Mouse (Mus musculus): ENCODE measurements at regions not wholly inside any gene's neighbourhood (a gene's known extent, or its start where the extent isn't known, plus 50 kb on each side); places are given as distances from the start of the nearest gene placed in this dataset.

DNA sequence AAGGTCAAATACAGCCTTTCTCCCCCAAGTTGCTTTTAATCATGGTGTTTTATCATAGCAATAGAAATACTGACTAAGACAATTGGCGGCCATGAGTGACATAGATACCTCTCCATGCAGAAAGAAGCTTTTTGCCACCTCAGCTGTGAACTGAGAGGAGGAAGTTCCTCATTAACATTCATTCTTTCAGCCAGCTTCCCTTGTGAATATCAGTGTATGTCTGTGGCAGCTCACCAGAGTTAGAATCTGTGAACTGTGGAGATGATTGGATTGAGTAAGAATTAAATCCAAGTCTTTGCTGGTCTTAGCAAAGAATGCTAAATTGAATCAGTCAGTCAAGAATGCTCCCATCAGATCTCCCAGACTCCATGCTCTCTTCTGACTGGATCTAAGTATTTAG is 542.7 kb upstream of the Fbxo33 start:
- TF ChIP-seq POLR2A (IDR thresholded peaks at IDR 0.05; ENCODE audit: insufficient read length, low read depth) (no peak), MAX (IDR thresholded peaks at IDR 0.05; ENCODE audit: low read depth) (no peak), MYOD1 (IDR thresholded peaks at IDR 0.05; ENCODE audit: control insufficient read depth in 1 of 3, insufficient read length in 2 of 3, low read depth in 2 of 3) (no peak), MYOG (IDR thresholded peaks at IDR 0.05; ENCODE audit: control insufficient read depth in 1 of 3, insufficient read depth in 1 of 3, insufficient read length in 2 of 3, low read depth in 2 of 3) (no peak), CEBPB (IDR thresholded peaks at IDR 0.05; ENCODE audit: insufficient read depth, poor library complexity, severe bottlenecking) (no peak), POLR2AphosphoS2 (IDR thresholded peaks at IDR 0.05; ENCODE audit: insufficient read length, low read depth) (no peak), TCF12 (IDR thresholded peaks at IDR 0.05; ENCODE audit: insufficient read depth, poor library complexity, severe bottlenecking) (no peak), SRF (IDR thresholded peaks at IDR 0.05; ENCODE audit: control insufficient read depth, insufficient read length, low read depth) (no peak), E2F4 (IDR thresholded peaks at IDR 0.05; ENCODE audit: insufficient read depth) (no peak)

All from myocyte (in vitro differentiated cells).